Mouse (Mus musculus): ENCODE measurements around the gene Trappc11. TPM values are rescaled to one million over a fixed set of nuclear protein-coding genes. Genes with fewer than 3 reads are reported as not detected.
"Not testable (repeated sequence)": the region's sequence is repeated elsewhere in the genome, so short reads cannot be mapped to it uniquely, and the experiment has no call there.

Gene Trappc11
- polyA plus RNA-seq, 1 experiment from 2014 or later = 40.1 TPM

GRCm38 (mm10) chr8:47458591-47458990, 74.7 kb downstream of the Trappc11 start:
- no peak for ATAC-seq (ENCODE audit: low FRiP score)
- H3K4me3 ChIP-seq (replicated peaks; ENCODE audit: low read length) = no peak overlapping the region
- 95% methylated on average over 10 of the region's 10 CpGs for WGBS
- no peak overlapping the region for H3K4me2 ChIP-seq (replicated peaks)
- H3K36me3 ChIP-seq (replicated peaks; ENCODE audit: control insufficient read depth, insufficient read depth) = no peaks in the 10 kb centered on the region
- no peak for DNase-seq (ENCODE audit: low spot score)
- no peak overlapping the region for H3K27ac ChIP-seq
- no peak overlapping the region for H3K9ac ChIP-seq
- no peaks in the 10 kb centered on the region for H3K4me1 ChIP-seq (replicated peaks; ENCODE audit: control insufficient read depth, insufficient read depth, low read length)
- H3K9me3 ChIP-seq (ENCODE audit: control insufficient read depth, low read length) = peaks cover 6% of the 10 kb centered on the region
- H3K27me3 ChIP-seq (ENCODE audit: control insufficient read depth, insufficient read depth, low read length) = no peaks in the 10 kb centered on the region

GRCm38 (mm10) chr8:47449211-47449610, 84.1 kb downstream of the Trappc11 start:
- not testable (repeated sequence) for H3K9ac ChIP-seq; H3K4me1 ChIP-seq (replicated peaks; ENCODE audit: control insufficient read depth, insufficient read depth, low read length); H3K27ac ChIP-seq; H3K4me2 ChIP-seq (replicated peaks); ATAC-seq (ENCODE audit: low FRiP score); H3K4me3 ChIP-seq (replicated peaks; ENCODE audit: low read length); H3K36me3 ChIP-seq (replicated peaks; ENCODE audit: control insufficient read depth, insufficient read depth); H3K27me3 ChIP-seq (ENCODE audit: control insufficient read depth, insufficient read depth, low read length); H3K9me3 ChIP-seq (ENCODE audit: control insufficient read depth, low read length); DNase-seq (ENCODE audit: low spot score)
- WGBS = 98% methylated on average over 2 of the region's 2 CpGs

GRCm38 (mm10) chr8:47446312-47447046, 86.8 kb downstream of the Trappc11 start, which contains the start of gene Stox2:
Gene Stox2, minus strand, starts transcription at chr8:47446362.
- Histone ChIP-seq H3K4me2 (replicated peaks) (no peak within 1 kb of the TSS), H3K9me3 (ENCODE audit: control insufficient read depth, low read length) (no peaks in the 10 kb centered on the region), H3K9ac (no peak within 1 kb of the TSS), H3K36me3 (replicated peaks; ENCODE audit: control insufficient read depth, insufficient read depth) (no peaks in the 10 kb centered on the region), H3K4me3 (replicated peaks; ENCODE audit: low read length) (no peak within 1 kb of the TSS), H3K27ac (no peak within 1 kb of the TSS), H3K4me1 (replicated peaks; ENCODE audit: control insufficient read depth, insufficient read depth, low read length) (no peaks in the 10 kb centered on the region), H3K27me3 (ENCODE audit: control insufficient read depth, insufficient read depth, low read length) (no peaks in the 10 kb centered on the region)
- 81% methylated on average over 19 of the region's 19 CpGs for WGBS
- ATAC-seq (ENCODE audit: low FRiP score) (no peak), DNase-seq (ENCODE audit: low spot score) (no peak)

Other genes starting within 250 kb of the Trappc11 start
- gene Stox2, start 87.1 kb downstream of the Trappc11 start, polyA plus RNA-seq (2014; fragmentation: Nextera tagmentation; extraction: Ambion mirVana) = 39.9 and 46.5 TPM in 2 replicates
- gene Rwdd4a, start 194 bp upstream of the Trappc11 start, polyA plus RNA-seq (2014; fragmentation: Nextera tagmentation; extraction: Ambion mirVana) = 38.0 and 38.5 TPM in 2 replicates
- 8.0 and 8.3 TPM in 2 replicates for gene Ing2, start 142.1 kb upstream of the Trappc11 start, polyA plus RNA-seq (2014; fragmentation: Nextera tagmentation; extraction: Ambion mirVana)
- 32.0 and 34.6 TPM in 2 replicates for gene Cdkn2aip, start 180.5 kb upstream of the Trappc11 start, polyA plus RNA-seq (2014; fragmentation: Nextera tagmentation; extraction: Ambion mirVana)

Data from hindbrain, embryonic 14.5 days (tissue).